Mouse (Mus musculus) gastrocnemius, adult 8-10 months (tissue): ENCODE data around the gene Cby3. TPM values are rescaled to one million over a fixed set of nuclear protein-coding genes. Genes with fewer than 3 reads are reported as not detected.

Experiments
- DNase-seq, 2 experiments: peaks; one replicate each; pipeline ENCODE4 v3.0.0; 2022; ENCODE audit warnings: low spot score in 2 of 2
- microRNA-seq: library from miRNA; unstranded; fragments of <30 nt; microRNA quantifications from one replicate; pipeline ENCODE4 v1.2.0, GENCODE M21; 2022
- total RNA-seq, 4 experiments: library from RNA; stranded (reverse); gene quantifications; 2 replicates each; pipeline ENCODE4 v1.2.4; 2022

The Cby3 gene
- total RNA-seq, 4 experiments from 2014 or later: not detected

- DNase-seq: no peak
These were observed 34.1 kb downstream of the Cby3 start for GRCm38 (mm10) chr11:50388217-50388929.

GRCm38 (mm10) chr11:50389011-50389410 is 34.7 kb downstream of the Cby3 start:
- DNase-seq: no peak

GRCm38 (mm10) chr11:50389616-50390015 is 35.4 kb downstream of the Cby3 start:
- no peak for DNase-seq

DNA sequence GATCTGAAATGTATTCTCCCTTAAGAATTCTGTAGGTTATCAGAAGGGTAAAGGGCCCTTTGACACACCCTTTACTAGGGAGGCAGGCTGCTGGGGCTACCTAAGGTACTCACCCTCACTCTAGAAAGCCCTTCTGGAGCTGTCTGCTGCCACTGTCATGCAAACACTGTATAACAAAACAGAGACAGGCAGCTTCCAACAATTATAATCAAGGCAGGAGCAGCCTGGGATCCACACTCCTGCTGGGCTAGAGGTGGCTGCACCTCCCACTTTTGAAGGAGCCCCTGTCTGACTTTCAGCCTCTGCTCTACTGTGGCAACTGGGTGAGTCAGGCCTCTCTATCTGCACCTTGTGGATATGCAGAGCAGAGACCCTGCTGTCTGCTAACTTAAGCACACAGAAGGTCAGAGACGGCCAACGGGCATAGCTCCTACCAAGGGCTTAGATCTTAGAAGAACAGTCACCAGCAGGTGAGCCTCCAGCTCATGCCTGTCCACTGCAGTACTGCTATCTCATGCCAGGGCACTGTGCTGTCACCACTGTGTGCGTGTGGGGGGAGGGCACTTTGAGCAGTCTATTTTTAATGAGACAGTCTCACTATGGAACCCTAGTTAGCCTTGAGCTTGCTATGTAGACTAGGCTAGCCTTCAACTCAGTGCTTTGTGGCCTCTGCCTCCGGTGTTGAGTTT is 37.2 kb downstream of the Cby3 start:
- no peak for DNase-seq

- DNase-seq: no peak
These were observed 39.0 kb downstream of the Cby3 start for GRCm38 (mm10) chr11:50393306-50393705.

GRCm38 (mm10) chr11:50394731-50395130 is 40.5 kb downstream of the Cby3 start:
- no peak for DNase-seq

- no peak for DNase-seq
These were observed 42.6 kb downstream of the Cby3 start for GRCm38 (mm10) chr11:50396766-50397307.

DNA sequence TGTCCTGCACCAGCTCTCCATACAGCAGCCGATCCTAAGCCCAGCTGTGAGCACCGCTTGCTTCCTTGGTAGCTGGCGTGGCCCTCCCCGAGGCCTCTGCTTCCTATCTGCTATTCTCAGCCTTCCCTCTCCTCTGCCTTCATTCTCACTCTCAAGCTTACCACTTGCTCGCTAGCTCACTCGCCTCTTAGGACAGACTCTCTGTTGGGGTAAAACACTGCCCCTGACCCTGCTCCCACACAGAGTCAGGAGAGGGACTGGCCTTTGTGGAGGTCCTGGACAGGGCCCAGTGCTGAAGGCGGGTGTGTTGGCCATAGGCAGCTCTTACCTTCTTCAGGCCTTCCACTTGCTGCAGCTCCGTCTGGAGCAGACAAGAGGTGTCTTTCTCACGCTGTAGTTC is 43.1 kb downstream of the Cby3 start:
- no peak for DNase-seq

- DNase-seq: no peak
These were observed 44.5 kb downstream of the Cby3 start for GRCm38 (mm10) chr11:50398803-50399202.

GRCm38 (mm10) chr11:50402481-50402880 is 48.2 kb downstream of the Cby3 start:
- no peak for DNase-seq

DNA sequence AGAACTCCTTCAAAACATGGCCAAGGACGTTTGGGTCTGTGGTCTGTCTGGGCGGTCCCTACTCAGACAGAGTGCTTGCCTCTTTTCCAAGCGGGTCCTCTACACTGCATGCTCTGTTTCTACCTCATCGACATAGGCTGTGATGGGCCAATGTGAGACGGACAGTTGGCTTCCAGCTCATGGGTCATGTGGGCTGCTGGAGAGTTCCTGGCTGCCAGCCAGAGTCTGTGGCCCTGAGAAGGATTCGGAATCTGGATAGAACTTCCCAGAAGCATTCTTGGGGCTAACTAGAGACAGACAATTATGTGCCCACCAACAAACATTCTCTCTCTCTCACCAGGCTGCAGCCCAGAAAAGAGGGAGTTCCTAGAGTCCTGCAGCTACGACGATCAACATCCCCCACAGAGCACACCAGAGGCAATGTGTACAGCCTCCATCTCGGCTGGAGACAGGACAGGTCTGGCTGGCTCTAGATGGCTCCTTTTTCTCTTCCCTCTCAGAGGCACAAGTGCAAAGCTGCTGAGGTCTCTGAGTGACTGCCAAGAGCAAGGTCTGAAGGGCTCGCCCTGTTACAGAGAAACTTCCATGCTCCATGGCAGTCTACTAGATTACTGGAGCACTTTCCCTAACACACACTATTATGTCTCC is 49.2 kb downstream of the Cby3 start:
- peak in 1 of 2 experiments; percentile 23 for DNase-seq

GRCm38 (mm10) chr11:50407235-50407634 is 53.0 kb downstream of the Cby3 start:
- no peak for DNase-seq

Small RNA genes within 50 kb of the gene (microRNA-seq; reads per million reads assigned to microRNA genes)
- not detected for gene Mir804

Other genes with a start within 250 kb of the Cby3 start
- gene Tbc1d9b, start 223.1 kb upstream of the Cby3 start, total RNA-seq: 10 to 100 TPM; 22.3 to 28.2 (median 23.1) TPM
- 1 to 10 TPM; 2.4 to 2.9 (median 2.6) TPM for gene Mrnip, start 180.0 kb upstream of the Cby3 start, total RNA-seq
- gene Sqstm1, start 143.6 kb upstream of the Cby3 start, total RNA-seq: 100 to 1,000 TPM; 494 to 615 (median 543) TPM
- 10 to 100 TPM; 40.4 to 49.2 (median 44.9) TPM for gene Mgat4b, start 143.6 kb upstream of the Cby3 start, total RNA-seq
- 1 to 10 TPM; 1.2 to 3.1 (median 2.4) TPM for gene Ltc4s, start 115.8 kb upstream of the Cby3 start, total RNA-seq
- gene Maml1, start 62.2 kb upstream of the Cby3 start, total RNA-seq: 1 to 10 TPM; 4.7 to 5.9 (median 5.4) TPM
- gene Canx, start 28.8 kb upstream of the Cby3 start, total RNA-seq: 100 to 1,000 TPM; 104 to 122 (median 111) TPM
- gene Hnrnph1, start 22.5 kb downstream of the Cby3 start, total RNA-seq: 10 to 100 TPM; 63.8 to 91.3 (median 74.6) TPM
- 10 to 100 TPM; 21.2 to 24.9 (median 22.0) TPM for gene Rufy1, start 76.7 kb downstream of the Cby3 start, total RNA-seq
- gene Adamts2, start 247.6 kb downstream of the Cby3 start, total RNA-seq: 1 to 10 TPM; 3.5 to 4.9 (median 4.7) TPM